Mouse (Mus musculus): ENCODE measurements at regions not wholly inside any gene's neighbourhood (a gene's known extent, or its start where the extent isn't known, plus 50 kb on each side); places are given as distances from the start of the nearest gene placed in this dataset.

DNA sequence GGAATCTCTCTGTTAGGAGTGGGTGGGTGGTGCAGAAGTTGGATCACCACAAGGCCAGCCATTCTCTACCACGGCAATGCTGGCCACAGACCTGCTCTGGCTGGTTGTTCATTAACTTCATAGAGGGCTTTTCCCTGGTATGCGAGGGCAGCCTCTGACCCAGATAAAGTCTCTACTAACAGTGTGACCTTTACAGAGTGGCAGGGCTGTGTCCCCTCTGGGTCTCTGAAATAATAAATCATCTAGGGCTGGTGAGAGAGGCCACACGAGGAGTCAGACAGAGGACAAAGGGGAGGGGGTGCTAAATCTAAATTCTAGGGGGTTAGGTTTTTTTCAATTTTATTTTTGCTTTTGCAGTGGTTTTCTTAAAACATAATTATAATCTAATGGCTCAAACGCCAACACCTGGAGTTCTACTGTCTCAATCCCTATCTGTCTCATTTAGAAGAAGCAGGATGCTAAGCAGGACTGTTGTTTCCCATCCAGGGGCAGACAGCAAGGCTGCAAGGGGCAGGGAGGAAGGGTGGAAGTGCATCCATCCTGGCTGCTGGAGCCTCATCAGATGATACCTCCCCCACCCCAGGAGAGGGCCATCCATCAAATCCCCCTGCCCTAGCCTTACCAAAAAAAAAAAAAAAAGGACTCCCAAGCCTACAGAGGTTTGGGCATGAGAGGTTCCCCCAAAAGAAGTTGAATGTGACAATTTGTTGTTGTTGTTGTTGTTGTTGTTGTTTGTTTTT lies 99.6 kb upstream of the Stx16 start:
- H3K4me1 ChIP-seq (ENCODE audit: control insufficient read depth, insufficient read depth, low read length) = no peaks in the 10 kb centered on the region
- 33% methylated on average over 4 of the region's 4 CpGs for WGBS
- H3K4me3 ChIP-seq (replicated peaks; ENCODE audit: extremely low read depth, low read depth, low read length) = no peak overlapping the region
- TF ChIP-seq POLR2A (IDR thresholded peaks at IDR 0.05; ENCODE audit: borderline replicate concordance, extremely low read depth, low read depth, low read length) (no peak), CTCF (IDR thresholded peaks at IDR 0.05; ENCODE audit: insufficient read depth, low read length) (no peak)
- no peak for DNase-seq

DNA sequence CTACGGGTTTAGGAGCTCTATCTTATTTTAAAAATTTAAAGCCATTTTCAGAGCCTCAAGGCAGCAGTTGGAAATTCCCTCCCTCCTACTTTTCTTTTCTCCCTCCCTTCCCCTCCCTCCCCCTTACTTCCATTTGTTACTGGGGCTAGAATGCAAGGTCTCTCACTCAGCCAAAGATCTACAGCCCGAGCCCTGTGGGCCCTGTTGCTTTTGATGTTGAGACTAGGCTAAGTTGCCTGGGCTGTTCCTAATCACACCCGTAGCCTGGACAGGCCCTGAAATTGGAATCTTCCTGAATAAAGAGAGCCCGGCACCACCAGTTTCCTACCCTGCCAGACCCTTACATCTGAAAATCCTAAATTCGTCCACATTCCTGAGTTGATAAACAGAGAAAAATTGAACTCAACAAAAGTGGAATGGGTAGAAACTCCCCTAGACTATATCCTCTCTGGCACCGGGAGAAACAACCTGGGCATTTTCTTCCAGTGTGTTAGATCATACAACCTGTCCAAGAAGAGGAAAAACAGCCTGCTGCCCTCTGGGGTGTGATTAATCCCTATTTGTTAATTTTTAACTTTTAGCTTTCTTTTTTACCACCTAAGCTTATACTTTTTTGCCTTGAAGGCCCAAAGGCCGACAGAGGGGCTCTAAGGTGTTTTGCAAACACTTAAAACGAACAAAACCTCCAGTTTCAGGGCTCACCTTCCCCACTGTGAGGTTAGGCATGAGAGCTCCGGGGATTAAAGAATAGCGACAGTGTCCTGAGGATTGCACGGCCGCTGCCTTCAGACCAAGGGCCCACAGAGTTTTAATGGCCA lies 98.7 kb upstream of the Stx16 start:
- WGBS = 47% methylated on average over 12 of the region's 12 CpGs
- TF ChIP-seq CTCF (IDR thresholded peaks at IDR 0.05; ENCODE audit: insufficient read depth, low read length) (no peak), POLR2A (IDR thresholded peaks at IDR 0.05; ENCODE audit: borderline replicate concordance, extremely low read depth, low read depth, low read length) (no peak)
- H3K4me1 ChIP-seq (ENCODE audit: control insufficient read depth, insufficient read depth, low read length) = no peaks in the 10 kb centered on the region
- DNase-seq = no peak
- H3K4me3 ChIP-seq (replicated peaks; ENCODE audit: extremely low read depth, low read depth, low read length) = no peak overlapping the region

DNA sequence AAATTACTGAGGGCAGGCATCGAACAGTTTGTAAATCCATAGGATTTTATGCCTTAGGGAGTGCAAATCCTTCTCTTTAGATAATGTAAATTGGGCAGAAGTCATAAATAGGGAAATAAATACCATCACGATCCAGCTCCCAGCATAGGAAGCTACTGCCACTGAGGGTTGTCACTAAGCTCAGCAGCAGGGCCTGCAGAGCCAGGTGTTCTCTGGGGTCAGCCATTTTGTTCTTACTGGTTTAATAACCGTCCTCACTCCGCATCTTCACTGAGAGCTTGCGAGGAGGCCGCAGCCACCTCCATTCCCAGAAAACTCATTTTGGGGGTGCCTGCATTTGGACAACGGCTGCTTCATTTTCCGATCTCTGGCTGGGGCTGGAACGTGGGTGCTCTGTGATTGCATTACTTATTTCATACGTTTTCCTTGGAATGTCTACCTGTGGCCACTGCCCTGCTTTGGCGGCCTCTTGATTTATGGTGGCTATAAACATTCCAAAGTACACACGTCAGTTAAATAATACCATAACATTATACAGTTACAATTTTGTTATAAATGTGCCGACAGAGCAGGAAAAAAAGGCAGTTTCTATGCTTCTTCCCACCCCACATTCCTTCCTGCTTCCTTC lies 97.9 kb upstream of the Stx16 start:
- no peaks in the 10 kb centered on the region for H3K4me1 ChIP-seq (ENCODE audit: control insufficient read depth, insufficient read depth, low read length)
- 80% methylated on average over 13 of the region's 13 CpGs for WGBS
- TF ChIP-seq POLR2A (IDR thresholded peaks at IDR 0.05; ENCODE audit: borderline replicate concordance, extremely low read depth, low read depth, low read length) (no peak), CTCF (IDR thresholded peaks at IDR 0.05; ENCODE audit: insufficient read depth, low read length) (no peak)
- no peak overlapping the region for H3K4me3 ChIP-seq (replicated peaks; ENCODE audit: extremely low read depth, low read depth, low read length)
- DNase-seq = no peak

DNA sequence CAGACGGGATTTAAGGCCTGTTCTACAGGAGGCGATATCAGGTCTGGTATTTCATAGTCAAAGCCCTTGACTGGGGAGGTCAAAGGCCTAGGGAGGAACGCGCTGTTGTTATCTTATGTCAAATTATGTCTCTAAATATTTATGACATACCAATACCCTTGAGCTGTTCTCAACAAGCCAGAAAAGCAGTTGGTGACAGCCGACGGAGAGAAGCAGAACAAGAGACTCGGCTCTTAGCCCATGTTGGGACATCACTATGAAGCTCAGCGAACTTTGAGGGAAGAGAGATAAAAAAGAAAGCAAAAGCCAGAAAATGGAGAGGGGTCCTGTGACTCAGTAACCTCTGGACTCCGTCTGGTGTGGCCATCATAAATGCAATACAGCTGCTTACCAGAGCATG lies 95.1 kb upstream of the Stx16 start:
- Histone ChIP-seq H3K4me1 (ENCODE audit: control insufficient read depth, insufficient read depth, low read length) (no peaks in the 10 kb centered on the region), H3K4me3 (replicated peaks; ENCODE audit: extremely low read depth, low read depth, low read length) (no peak overlapping the region)
- DNase-seq = no peak
- WGBS = 45% methylated on average over 9 of the region's 9 CpGs
- TF ChIP-seq POLR2A (IDR thresholded peaks at IDR 0.05; ENCODE audit: borderline replicate concordance, extremely low read depth, low read depth, low read length) (no peak), CTCF (IDR thresholded peaks at IDR 0.05; ENCODE audit: insufficient read depth, low read length) (no peak)

DNA sequence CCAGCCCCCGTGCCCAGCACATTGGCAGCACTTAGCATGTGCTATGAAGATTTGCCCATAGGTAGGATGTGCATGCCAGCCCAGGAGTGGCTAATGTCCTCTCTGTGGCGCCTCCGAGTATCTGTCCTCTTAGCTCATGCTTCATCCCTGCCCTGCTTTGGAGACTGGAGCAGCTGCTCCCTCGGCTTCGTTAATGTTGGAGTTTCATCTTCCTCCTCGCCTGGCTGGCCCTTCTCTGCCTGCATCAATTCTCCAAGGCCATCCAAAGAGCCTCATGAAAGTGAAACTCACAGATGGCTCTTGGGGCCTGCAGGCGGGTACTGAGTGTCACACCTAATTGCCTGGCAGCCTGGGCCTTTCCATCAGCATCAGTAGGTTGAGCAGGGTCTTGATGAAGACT lies 88.6 kb upstream of the Stx16 start:
- WGBS = 85% methylated on average over 7 of the region's 7 CpGs
- no peak for TF ChIP-seq CTCF (IDR thresholded peaks at IDR 0.05; ENCODE audit: insufficient read depth, low read length)
- TF ChIP-seq POLR2A (IDR thresholded peaks at IDR 0.05; ENCODE audit: borderline replicate concordance, extremely low read depth, low read depth, low read length) = no peak
- no peaks in the 10 kb centered on the region for H3K4me1 ChIP-seq (ENCODE audit: control insufficient read depth, insufficient read depth, low read length)
- DNase-seq = no peak
- H3K4me3 ChIP-seq (replicated peaks; ENCODE audit: extremely low read depth, low read depth, low read length) = no peak overlapping the region

DNA sequence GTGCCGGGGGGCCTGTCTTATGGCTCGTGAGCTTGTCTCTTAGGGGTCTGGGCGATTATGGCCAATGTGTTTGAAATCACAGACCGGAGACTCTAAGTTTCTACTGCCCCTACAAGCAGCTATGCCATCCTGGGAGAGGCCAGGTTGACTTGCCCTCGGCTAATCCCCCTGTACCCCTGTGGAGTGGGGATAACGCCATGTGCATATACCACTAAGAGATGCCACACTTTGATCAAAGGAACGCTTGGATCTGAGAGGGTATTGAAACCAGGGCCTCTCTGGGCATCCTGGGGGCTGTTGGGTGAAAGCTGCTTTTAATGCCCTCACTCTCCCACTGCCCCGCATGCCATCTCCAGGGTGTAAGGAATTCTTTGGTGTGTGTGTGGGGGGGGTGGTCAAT lies 88.2 kb upstream of the Stx16 start:
- no peak overlapping the region for H3K4me3 ChIP-seq (replicated peaks; ENCODE audit: extremely low read depth, low read depth, low read length)
- DNase-seq = no peak
- WGBS = 90% methylated on average over 8 of the region's 8 CpGs

DNA sequence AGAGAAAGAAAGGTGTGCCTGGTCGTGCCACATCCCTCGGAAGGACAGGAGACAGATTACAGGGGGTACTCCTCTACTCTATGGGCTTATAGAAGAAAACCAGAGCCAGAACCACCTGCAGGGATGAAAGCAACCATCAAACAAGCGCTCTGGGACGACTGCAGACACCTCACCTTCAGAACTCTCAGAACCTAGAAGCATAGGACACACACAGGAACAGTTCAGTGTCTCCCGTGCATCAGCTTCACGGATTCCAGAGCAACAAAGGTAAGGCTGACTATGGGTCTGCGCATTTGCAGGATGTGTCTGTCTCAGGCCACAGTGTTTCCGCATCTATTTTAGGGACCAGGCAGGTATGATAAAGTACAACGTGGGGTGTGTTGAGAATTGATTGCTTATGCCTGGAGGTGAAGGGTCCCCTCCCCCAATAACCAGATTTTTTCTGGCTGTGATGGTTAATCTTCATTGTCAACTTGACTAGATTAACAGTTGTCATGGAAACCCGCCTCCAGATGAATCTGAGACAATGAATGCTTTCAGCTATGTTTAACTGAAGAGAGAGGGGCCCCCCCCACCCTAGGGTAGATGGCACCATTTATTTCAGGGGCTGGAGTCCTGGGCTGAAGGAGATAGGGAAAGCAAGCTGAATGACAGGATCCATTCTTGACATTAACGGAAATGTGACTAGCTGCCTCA lies 87.3 kb upstream of the Stx16 start:
- no peak for DNase-seq
- WGBS = 81% methylated on average over 11 of the region's 11 CpGs
- Histone ChIP-seq H3K4me1 (ENCODE audit: control insufficient read depth, insufficient read depth, low read length) (no peaks in the 10 kb centered on the region), H3K4me3 (replicated peaks; ENCODE audit: extremely low read depth, low read depth, low read length) (no peak overlapping the region)
- no peak for TF ChIP-seq CTCF (IDR thresholded peaks at IDR 0.05; ENCODE audit: insufficient read depth, low read length)
- TF ChIP-seq POLR2A (IDR thresholded peaks at IDR 0.05; ENCODE audit: borderline replicate concordance, extremely low read depth, low read depth, low read length) = no peak

More for the DNA sequence above, 88.2 kb upstream of the Stx16 start:
- H3K4me1 ChIP-seq (ENCODE audit: control insufficient read depth, insufficient read depth, low read length) = no peaks in the 10 kb centered on the region
- TF ChIP-seq POLR2A (IDR thresholded peaks at IDR 0.05; ENCODE audit: borderline replicate concordance, extremely low read depth, low read depth, low read length) (no peak), CTCF (IDR thresholded peaks at IDR 0.05; ENCODE audit: insufficient read depth, low read length) (no peak)

DNA sequence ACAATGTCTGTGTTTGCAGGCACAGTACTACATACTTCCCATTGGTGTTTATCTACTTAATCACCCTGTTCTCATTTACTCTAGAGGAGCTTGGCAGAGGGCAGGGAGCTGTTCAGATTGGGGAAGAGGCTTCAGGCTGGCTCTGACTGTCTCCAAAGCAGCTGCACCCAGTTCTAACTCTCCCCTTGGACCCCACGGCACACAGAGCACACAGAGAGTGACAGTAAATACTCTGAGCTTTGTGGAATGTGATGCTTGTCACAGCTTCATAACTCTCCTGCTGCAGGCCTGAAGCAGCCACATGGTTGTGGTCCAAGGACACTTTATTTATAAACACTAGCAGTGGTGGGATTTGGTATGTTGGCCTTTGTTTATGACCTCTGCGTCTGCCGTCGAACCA lies 85.4 kb upstream of the Stx16 start:
- no peak for DNase-seq
- H3K4me1 ChIP-seq (ENCODE audit: control insufficient read depth, insufficient read depth, low read length) = no peaks in the 10 kb centered on the region
- 63% methylated on average over 4 of the region's 4 CpGs for WGBS
- no peak overlapping the region for H3K4me3 ChIP-seq (replicated peaks; ENCODE audit: extremely low read depth, low read depth, low read length)
- TF ChIP-seq CTCF (IDR thresholded peaks at IDR 0.05; ENCODE audit: insufficient read depth, low read length) (no peak), POLR2A (IDR thresholded peaks at IDR 0.05; ENCODE audit: borderline replicate concordance, extremely low read depth, low read depth, low read length) (no peak)

DNA sequence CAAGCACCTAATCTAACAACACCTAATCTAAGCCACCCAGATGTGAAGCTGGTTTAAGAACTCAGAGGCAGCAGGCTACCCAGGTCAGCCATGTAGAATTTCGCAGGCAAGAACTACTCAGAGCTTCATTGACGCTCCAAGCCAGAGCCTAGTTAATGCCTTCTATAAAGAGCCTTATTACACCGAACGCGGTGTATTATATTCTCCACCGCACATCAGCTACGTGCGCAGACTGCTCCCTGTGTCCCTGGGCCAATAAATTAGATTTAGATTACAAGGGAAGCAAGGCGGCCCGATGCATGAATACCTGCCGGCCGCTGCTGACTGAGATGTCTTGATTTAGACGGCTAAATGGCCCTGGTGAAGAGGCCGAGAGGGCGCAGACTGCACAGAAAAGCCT lies 84.7 kb upstream of the Stx16 start:
- Histone ChIP-seq H3K4me3 (replicated peaks; ENCODE audit: extremely low read depth, low read depth, low read length) (no peak overlapping the region), H3K4me1 (ENCODE audit: control insufficient read depth, insufficient read depth, low read length) (no peaks in the 10 kb centered on the region)
- 90% methylated on average over 15 of the region's 15 CpGs for whole genome bisulfite sequencing
- DNase-seq = no peak
- TF ChIP-seq CTCF (IDR thresholded peaks at IDR 0.05; ENCODE audit: insufficient read depth, low read length) = no peak
- no peak for TF ChIP-seq POLR2A (IDR thresholded peaks at IDR 0.05; ENCODE audit: borderline replicate concordance, extremely low read depth, low read depth, low read length)
